Mouse (Mus musculus) heart, adult 2 months (tissue): ENCODE measurements at regions not wholly inside any gene's neighbourhood (a gene's known extent, or its start where the extent isn't known, plus 50 kb on each side); places are given as distances from the start of the nearest gene placed in this dataset.

Experiments
- DNase-seq, 2 experiments: peaks; one replicate each; pipeline ENCODE4 v3.0.0; 2021
- H3K27ac ChIP-seq: fragments of 200-600 bp; 2 replicates; pipeline ENCODE4 v1.8.1; 2022
- H3K27me3 ChIP-seq: fragments of 200-500 bp; 2 replicates; pipeline ENCODE4 v1.6.1; 2012; ENCODE audit warnings: mild to moderate bottlenecking, low read length, inconsistent platforms, mixed read lengths; ENCODE audit not compliant: control insufficient read depth, insufficient read depth
- H3K36me3 ChIP-seq: fragments of 200-500 bp; 2 replicates; pipeline ENCODE4 v1.6.1; 2012; ENCODE audit warnings: low read length, inconsistent platforms; ENCODE audit not compliant: control insufficient read depth, insufficient read depth
- H3K4me1 ChIP-seq: fragments of 200-500 bp; 2 replicates; pipeline ENCODE4 v1.6.1; 2011; ENCODE audit warnings: low read length; ENCODE audit not compliant: control insufficient read depth, insufficient read depth
- H3K4me3 ChIP-seq: fragments of 200-600 bp; 2 replicates; pipeline ENCODE4 v1.8.1; 2022
- H3K79me2 ChIP-seq: fragments of 200-500 bp; replicated peaks from 2 replicates; pipeline ENCODE4 v1.6.1; 2012; ENCODE audit warnings: mild to moderate bottlenecking, inconsistent platforms, low read length, moderate library complexity, mixed read lengths; ENCODE audit not compliant: control insufficient read depth, insufficient read depth
- H3K9ac ChIP-seq: fragments of 200-500 bp; 2 replicates; pipeline ENCODE4 v1.6.1; 2012; ENCODE audit warnings: low read depth, mild to moderate bottlenecking, control low read depth, inconsistent platforms, low read length, mixed read lengths
- CTCF ChIP-seq: fragments of 200-600 bp; IDR thresholded peaks from 2 replicates; pipeline ENCODE4 v1.8.1; 2022; ENCODE audit warnings: antibody characterized with exemption, mild to moderate bottlenecking, moderate library complexity
- EP300 ChIP-seq: fragments of 200-500 bp; IDR thresholded peaks from 2 replicates; pipeline ENCODE4 v1.6.1; 2011; ENCODE audit warnings: low read depth, low read length, control low read depth; ENCODE audit not compliant: insufficient read depth
- POLR2A ChIP-seq: fragments of 200-500 bp; IDR thresholded peaks from 2 replicates; pipeline ENCODE4 v1.6.1; 2011; ENCODE audit warnings: mild to moderate bottlenecking, low read depth, low read length, control low read depth; ENCODE audit not compliant: insufficient read depth
- WGBS: fragments of 180-500 bp; shearing (Covaris S2); methylation state at CpG from one replicate; pipeline ENCODE4 v1.1.7; 2018; 5-methylcytosine and 5-hydroxymethylcytosine counted together
- intact Hi-C: fragments of 180-260 bp; cut with DNase I; formaldehyde crosslinking; loops from one replicate; pipeline ENCODE4 v1.15.1; 2025

GRCm38 (mm10) chr9:112498676-112499075 lies 262.9 kb upstream of the Arpp21 start:
- intact Hi-C loops, result no loop called here
- no peak overlapping the region for H3K27ac ChIP-seq
- WGBS, result 69% methylated on average over 4 of the region's 4 CpGs

GRCm38 (mm10) chr9:112495930-112496527 lies 260.3 kb upstream of the Arpp21 start:
- H3K36me3 ChIP-seq, result no peaks in the 10 kb centered on the region
- intact Hi-C loops, result no loop called here
- no peak overlapping the region for H3K27ac ChIP-seq
- WGBS, result 70% methylated on average over 4 of the region's 4 CpGs
- no peak for TF ChIP-seq CTCF
- no peak for TF ChIP-seq EP300
- no peaks in the 10 kb centered on the region for H3K4me1 ChIP-seq
- no peak overlapping the region for H3K9ac ChIP-seq
- no peaks in the 10 kb centered on the region for H3K79me2 ChIP-seq
- no peak overlapping the region for H3K4me3 ChIP-seq
- no peaks in the 10 kb centered on the region for H3K27me3 ChIP-seq
- no peak for DNase-seq

More at GRCm38 (mm10) chr9:112498676-112499075, 262.9 kb upstream of the Arpp21 start:
- Histone ChIP-seq H3K4me3 (no peak overlapping the region), H3K27me3 (no peaks in the 10 kb centered on the region), H3K79me2 (no peaks in the 10 kb centered on the region), H3K9ac (no peak overlapping the region), H3K4me1 (no peaks in the 10 kb centered on the region), H3K36me3 (no peaks in the 10 kb centered on the region)
- TF ChIP-seq EP300 (no peak), CTCF (no peak), POLR2A (no peak)
- DNase-seq, result no peak

GRCm38 (mm10) chr9:112490963-112491362 lies 255.2 kb upstream of the Arpp21 start:
- Histone ChIP-seq H3K27me3 (no peaks in the 10 kb centered on the region), H3K27ac (no peak overlapping the region), H3K4me3 (no peak overlapping the region), H3K36me3 (no peaks in the 10 kb centered on the region), H3K4me1 (no peaks in the 10 kb centered on the region), H3K79me2 (no peaks in the 10 kb centered on the region), H3K9ac (no peak overlapping the region)
- peak; percentile 9 to 14 for DNase-seq
- intact Hi-C loops, result no loop called here
- 23% methylated on average over 1 of the region's 1 CpGs for WGBS
- TF ChIP-seq CTCF (no peak), EP300 (no peak), POLR2A (no peak)

- Histone ChIP-seq H3K4me1 (no peaks in the 10 kb centered on the region), H3K79me2 (no peaks in the 10 kb centered on the region), H3K9ac (no peak overlapping the region), H3K27me3 (no peaks in the 10 kb centered on the region), H3K4me3 (no peak overlapping the region), H3K27ac (no peak overlapping the region), H3K36me3 (no peaks in the 10 kb centered on the region)
- DNase-seq, result no peak
- WGBS, result 62% methylated on average over 2 of the region's 2 CpGs
- intact Hi-C loops, result no loop called here
- no peak for TF ChIP-seq CTCF
- TF ChIP-seq POLR2A, result no peak
- no peak for TF ChIP-seq EP300
These were observed 240.9 kb upstream of the Arpp21 start for GRCm38 (mm10) chr9:112476644-112477043.

GRCm38 (mm10) chr9:112457594-112457993 lies 221.9 kb upstream of the Arpp21 start:
- H3K9ac ChIP-seq, result no peak overlapping the region
- no peak overlapping the region for H3K4me3 ChIP-seq
- H3K27ac ChIP-seq, result no peak overlapping the region
- DNase-seq, result no peak
- intact Hi-C loops, result no loop called here
- H3K36me3 ChIP-seq, result no peaks in the 10 kb centered on the region
- H3K27me3 ChIP-seq, result no peaks in the 10 kb centered on the region
- 74% methylated on average over 5 of the region's 5 CpGs for WGBS
- TF ChIP-seq EP300, result no peak
- no peak for TF ChIP-seq CTCF
- no peak for TF ChIP-seq POLR2A
- H3K4me1 ChIP-seq, result no peaks in the 10 kb centered on the region
- no peaks in the 10 kb centered on the region for H3K79me2 ChIP-seq

- no peaks in the 10 kb centered on the region for H3K4me1 ChIP-seq
- no peaks in the 10 kb centered on the region for H3K79me2 ChIP-seq
- no peak overlapping the region for H3K27ac ChIP-seq
- no peaks in the 10 kb centered on the region for H3K36me3 ChIP-seq
- intact Hi-C loops, result no loop called here
- H3K27me3 ChIP-seq, result no peaks in the 10 kb centered on the region
- H3K4me3 ChIP-seq, result no peak overlapping the region
- no peak for DNase-seq
- H3K9ac ChIP-seq, result no peak overlapping the region
- WGBS, result 58% methylated on average over 6 of the region's 6 CpGs
- TF ChIP-seq CTCF, result no peak
- TF ChIP-seq POLR2A, result no peak
- no peak for TF ChIP-seq EP300
These were observed 219.0 kb upstream of the Arpp21 start for GRCm38 (mm10) chr9:112454706-112455105.
